Mouse (Mus musculus): Measurements from ENCODE around the gene Palld.

The Palld gene

DNA sequence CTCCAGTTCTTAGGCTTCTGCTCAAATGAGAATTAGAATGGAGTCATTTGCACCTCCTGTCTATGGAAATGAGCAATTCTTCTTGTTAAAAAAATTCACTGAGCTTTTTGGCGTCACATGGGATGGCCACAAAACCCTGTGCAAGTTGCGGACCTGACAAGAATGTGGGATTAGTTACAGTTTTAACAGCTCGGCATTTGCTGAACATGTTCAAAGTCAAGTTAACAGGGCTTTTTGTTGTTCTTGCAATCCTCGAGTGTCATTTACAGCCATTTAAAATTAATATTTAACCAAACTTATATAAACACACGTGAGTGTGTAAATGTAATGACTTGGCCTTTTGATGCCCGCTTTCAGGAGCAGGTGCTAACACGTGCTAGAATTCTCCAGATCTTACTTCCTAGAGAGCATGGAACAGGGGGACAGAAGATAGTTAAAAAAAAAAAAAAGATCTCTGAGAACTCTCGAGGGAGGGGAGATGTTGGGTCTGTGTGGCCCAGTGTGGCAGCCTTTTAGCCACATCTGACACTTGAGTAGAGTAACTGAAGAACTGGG lies 276.8 kb downstream of the Palld start:
- DNase-seq, result no peak

DNA sequence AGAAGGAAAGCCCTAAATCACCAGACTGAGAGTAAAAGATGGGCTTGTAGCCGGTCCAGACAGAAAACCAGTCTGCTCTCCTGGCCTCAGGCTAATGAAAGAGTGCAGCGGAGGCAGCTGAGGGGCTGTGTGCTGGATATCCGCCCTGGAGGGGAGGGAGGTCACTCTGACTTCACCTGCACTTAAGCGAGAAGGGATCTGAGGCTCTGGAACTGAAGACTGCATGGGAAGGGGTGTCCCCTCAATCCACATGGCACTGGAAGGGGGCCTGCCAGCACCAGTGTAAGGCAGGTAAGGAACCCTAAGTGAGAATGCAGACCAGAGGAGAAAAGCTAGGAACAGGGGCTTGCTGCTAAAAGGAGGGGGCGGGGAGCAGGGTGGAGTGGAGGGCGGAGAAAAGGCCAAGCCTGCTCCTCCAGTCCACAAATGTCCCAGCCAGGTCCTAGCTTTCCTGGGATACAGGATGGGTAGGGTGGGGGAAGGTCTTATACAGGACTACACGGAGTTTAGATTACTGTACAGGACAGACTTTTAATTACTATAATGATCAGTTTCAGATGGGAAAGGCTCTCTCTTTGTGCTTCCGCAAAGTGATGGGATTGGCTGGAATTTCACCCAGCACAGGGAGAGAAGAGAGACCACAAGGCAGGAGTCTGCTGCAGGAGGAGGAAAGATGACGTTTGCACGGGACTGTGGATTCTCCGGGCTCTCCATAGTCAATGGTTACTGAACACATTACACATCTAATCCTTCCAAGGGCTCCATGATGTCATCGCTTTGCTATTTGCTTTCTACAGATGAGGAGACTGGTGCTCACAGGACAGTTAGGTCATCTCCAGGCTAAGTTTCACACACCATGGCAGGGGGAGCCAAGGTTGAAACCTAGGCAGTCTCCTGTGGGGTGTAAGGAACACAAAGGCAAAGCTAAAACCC lies 278.7 kb downstream of the Palld start:
- DNase-seq, result no peak

- no peak for DNase-seq
Measured at GRCm38 (mm10) chr8:61621300-61621699, 281.2 kb downstream of the Palld start.

GRCm38 (mm10) chr8:61617651-61618050 lies 284.8 kb downstream of the Palld start:
- no peak for DNase-seq

GRCm38 (mm10) chr8:61617049-61617448 lies 285.4 kb downstream of the Palld start:
- DNase-seq, result no peak

GRCm38 (mm10) chr8:61615711-61616697 lies 286.5 kb downstream of the Palld start:
- no peak for DNase-seq

- no peak for DNase-seq
Measured at GRCm38 (mm10) chr8:61611741-61612140, 290.7 kb downstream of the Palld start.

DNA sequence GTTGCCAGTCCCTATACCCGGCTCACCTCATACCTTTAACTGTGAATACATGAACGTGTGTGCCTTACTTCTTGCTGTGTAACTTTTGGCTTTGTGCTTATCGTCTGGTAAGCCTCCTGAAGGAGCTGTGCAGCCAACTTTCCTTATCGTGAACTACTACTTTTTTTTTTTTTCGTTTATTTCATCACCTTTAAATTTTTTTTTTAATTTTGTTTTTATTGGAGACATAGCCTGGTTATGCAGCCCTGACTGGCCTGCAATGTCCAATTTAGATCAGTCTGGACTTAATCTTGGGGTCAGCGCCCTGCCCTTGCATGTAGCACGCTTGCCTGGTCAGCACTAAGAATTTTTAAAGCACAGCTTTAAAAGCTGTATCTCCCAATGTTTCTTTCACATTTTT lies 291.4 kb downstream of the Palld start:
- DNase-seq, result no peak

GRCm38 (mm10) chr8:61610546-61610945 lies 291.9 kb downstream of the Palld start:
- DNase-seq, result no peak

- no peak for DNase-seq
Measured at GRCm38 (mm10) chr8:61607463-61607813, 295.1 kb downstream of the Palld start.

GRCm38 (mm10) chr8:61606795-61607462 lies 295.6 kb downstream of the Palld start:
- DNase-seq, result peak; percentile 69

DNA sequence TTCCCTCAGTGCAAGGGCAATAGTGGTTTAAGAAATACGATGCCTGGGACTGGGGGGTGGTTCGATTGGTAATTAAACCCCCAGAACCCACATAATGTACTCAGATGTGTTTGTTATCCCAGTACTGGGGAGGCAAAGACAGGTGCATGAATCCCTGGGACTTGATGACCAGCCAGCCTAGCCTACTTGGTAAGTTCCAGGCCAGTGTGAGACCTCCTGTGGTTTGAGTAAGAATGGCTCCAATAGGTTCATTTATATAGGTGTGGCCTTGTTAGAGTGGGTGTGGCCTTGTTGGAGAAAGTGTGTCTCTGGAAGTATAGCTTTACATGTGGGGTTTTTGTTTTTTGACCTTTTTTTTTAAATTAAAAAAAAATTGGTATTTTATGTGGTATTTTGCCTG lies 297.6 kb downstream of the Palld start:
- DNase-seq, result no peak

- DNase-seq, result no peak
Measured at GRCm38 (mm10) chr8:61596889-61597288, 305.6 kb downstream of the Palld start.

GRCm38 (mm10) chr8:61591446-61591845 lies 311.0 kb downstream of the Palld start:
- DNase-seq, result no peak

DNA sequence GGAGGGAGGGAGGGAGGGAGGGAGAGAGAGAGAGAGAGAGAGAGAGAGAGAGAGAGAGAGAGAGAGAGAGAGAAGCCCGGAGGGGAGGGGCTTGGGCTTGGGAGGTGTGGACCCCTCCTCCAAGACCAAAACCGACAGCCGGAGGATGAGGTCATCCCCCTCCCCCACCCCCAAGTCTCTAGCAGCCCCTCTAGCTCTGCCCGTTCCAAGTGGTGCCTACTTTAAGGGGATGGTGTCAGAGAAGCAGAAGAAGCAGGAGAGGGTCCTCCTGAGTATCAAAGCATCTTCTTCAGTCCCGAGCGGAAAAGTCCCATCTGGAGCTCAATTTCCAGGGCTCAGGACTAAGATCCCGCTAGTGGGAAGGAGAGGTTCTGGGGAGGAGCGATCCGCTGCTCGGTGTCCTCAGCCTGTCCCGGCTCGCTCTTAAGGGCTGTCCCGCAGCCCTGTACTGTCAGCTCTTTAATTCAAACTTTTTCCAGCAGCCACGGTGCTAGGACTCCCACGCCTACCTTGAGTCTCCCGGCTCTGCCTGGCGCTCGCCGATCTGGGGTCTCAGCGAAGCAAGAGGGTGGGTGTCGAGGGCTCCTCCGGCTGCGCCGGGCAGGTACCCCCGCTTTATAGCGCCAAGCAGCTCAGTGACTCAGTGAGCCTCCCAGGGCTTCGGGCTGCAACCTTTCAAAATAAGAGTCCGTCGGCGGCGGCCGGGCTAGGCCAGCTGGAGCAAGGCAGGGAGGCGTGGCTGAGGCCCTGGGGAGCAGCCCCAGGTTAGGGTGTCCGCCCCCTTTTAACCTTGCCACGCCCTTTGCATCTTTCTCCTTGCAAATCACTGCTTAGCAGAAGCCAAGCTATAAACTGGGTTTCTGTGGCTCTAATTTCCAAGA lies 311.7 kb downstream of the Palld start:
- DNase-seq, result peak; percentile 83

GRCm38 (mm10) chr8:61589972-61590391 lies 312.5 kb downstream of the Palld start:
- DNase-seq, result no peak

GRCm38 (mm10) chr8:61588336-61588735 lies 314.2 kb downstream of the Palld start:
- no peak for DNase-seq

DNA sequence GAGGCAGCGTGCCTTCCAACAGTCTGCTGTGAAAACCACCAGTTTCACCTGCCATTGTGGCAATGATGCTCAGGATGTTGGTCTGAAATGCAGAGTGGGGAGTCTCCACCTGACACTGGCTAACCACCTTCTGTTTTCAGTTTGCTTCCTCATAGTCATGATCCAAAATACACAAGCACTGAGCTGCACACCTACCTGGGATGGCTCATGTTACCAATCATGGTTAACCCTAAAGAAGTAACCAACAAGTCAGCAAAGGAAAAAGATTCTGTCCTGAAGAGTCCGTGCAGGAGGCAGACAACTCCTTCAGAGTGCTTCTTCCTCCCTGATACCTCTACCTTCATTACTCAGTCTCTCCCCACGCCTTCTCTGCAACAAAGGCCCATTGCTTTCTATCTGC lies 314.8 kb downstream of the Palld start:
- DNase-seq, result no peak

GRCm38 (mm10) chr8:61586529-61586928 lies 316.0 kb downstream of the Palld start:
- DNase-seq, result no peak

DNA sequence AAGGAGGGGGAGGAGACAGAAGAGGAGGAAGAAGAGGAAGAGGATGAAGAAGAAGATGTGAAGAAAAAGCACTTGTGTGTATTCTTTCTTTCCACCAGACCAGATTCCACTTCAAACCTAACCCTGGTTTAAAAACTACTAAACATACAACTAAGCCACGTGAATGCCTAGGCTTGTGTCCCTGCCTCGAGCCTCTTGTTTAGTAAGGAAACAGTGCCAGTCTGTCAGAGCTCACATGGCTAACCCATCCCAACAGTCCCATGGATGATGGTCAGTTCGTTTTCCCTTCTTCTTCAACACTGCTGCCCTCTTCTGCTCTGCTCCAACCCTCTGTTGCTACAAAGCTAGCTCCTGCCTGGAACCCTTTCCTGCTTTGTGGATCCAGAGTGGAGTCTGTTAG lies 316.7 kb downstream of the Palld start:
- no peak for DNase-seq

DNA sequence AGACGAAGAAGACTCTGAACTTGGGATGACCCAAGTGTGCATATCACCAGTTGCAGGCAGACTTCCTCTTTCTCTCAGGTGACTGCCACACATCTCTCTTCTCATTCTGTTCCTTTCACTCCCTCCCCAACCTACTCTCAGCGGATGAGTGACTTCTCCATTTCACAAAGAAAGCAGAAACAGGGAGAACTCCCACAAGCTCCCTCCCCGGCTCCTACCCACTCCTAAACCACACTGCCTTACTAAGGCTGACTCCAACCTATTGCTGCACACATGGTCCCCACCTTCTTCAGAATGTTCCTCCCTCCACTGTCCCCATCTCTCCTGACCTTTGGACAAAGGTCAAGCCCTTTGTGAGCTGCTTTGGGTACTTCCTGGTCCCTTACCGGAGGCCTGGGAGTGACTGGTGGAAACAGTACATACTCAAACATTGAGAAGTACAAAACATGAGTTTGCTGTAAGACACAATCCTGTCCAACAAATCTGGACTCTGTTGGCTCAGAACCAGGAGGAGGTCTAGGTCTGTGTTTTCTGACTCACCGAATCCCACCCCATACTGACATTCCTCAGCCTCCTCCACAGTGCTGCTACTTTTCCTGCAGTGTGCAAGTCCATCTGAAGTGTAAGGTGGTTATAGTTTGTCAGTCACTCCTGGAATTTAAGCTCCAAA lies 317.6 kb downstream of the Palld start:
- no peak for DNase-seq

Measured in thymus, postnatal 4 days (tissue).